1 mouse cellular context compared by ENCODE assay signal in the genomic region with DNA sequence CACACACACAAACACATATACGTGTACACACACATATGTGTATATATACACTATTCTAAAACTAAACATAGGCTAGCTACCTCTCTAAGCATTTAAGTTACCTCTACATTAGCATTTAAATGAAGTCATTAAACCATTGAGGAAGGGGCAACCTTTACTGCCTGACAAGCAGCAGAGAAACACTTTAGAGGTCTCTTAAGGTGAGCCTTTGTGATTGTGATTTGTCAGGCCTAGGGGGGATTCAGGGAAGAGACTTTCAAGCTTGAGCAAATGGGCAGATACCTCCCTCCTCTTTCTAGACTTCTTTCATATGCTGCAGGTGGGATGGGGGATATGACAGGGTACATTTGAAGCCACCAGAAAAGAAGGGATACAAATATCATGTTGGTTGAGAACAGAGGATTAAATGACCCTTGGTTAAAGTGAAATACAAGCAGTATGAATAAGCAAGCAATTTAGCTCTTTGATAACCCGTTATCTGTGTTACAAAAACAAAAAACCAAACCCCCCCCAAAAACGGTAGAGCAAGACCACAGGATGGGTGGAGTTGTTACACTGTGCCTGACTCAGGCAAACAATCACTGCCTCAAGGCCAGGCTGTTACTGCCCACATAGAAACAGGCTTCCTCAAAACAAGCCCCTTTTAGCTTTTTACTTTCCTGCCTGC.
A peak's percentile ranks its signal among the peaks of the same experiment; 100 is the strongest.
TF ChIP-seq lines count a peak whose summit lies in the region.

No protein-coding gene starts in this region.

TF ChIP-seq in MEL, 35 proteins besides CTCF, POLR2A, EP300 and RAD21 (continued from another document):
- TF ChIP-seq MEF2A (IDR thresholded peaks at IDR 0.05; ENCODE audit: extremely low read depth, insufficient replicate concordance, low read depth, low read length, poor library complexity, severe bottlenecking) (no peak), ELF1 (IDR thresholded peaks at IDR 0.05; ENCODE audit: low read depth, low read length) (no peak), SIN3A (IDR thresholded peaks at IDR 0.05; ENCODE audit: low read length) (peak; percentile 55; the same call in 1 of the 2 replicates), MAFK (IDR thresholded peaks at IDR 0.05; ENCODE audit: borderline replicate concordance, low read depth, low read length) (peak; percentile 40; the same call in 1 of the 2 replicates), HCFC1 (IDR thresholded peaks at IDR 0.05; ENCODE audit: low read depth, low read length) (no peak), GABPA (IDR thresholded peaks at IDR 0.05; ENCODE audit: low read depth, low read length) (no peak)
